In the genomic region with DNA sequence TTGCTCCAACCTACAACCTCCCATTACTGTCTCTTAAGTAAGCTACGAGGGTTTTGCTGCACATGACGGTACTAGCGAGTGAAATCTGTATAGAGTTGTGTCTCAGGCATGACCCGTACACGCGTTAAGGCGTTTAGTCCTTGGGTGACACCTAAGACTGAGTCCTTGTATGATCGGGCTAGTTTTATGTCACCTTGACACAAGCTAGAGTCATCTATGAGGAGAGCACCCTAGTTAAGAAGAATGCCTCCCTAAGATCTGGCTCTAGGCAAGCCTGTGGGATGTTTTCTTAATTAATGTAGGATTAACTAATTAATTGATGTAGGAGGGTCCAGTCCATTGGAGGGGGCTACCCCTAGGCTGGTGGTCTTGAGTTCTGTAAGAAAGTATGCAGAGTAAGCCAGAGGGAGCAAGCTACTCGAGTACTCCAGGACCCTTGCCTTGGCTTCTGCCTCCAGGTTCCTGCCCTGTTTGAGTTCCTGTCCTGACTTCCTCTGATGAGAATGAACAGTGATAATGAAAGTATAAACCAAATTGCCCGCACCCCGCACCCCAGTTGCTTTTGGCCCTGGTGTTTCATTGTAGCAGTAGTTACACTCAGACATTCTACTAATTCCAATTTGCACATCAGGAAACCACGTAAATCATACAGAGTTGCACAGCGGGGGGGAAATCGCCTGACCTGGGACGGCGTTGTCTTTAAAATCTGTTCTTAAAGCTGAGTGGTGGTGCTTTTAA, we compare ENCODE assay signal across 8 mouse cellular contexts. TPM values are rescaled to one million over a fixed set of nuclear protein-coding genes. Genes with fewer than 3 reads are reported as not detected.
DNase-seq lines count a peak whose midpoint lies in the region; ATAC-seq lines count a peak whose summit lies in the region.

No protein-coding gene starts in this region.

- H3K27me3 ChIP-seq in intestine, embryonic 15.5 days (replicated peaks), result no peaks in the 10 kb centered on the region
- no peaks in the 10 kb centered on the region for H3K27me3 ChIP-seq in liver, embryonic 16.5 days (ENCODE audit: control insufficient read depth, insufficient read depth, low read depth, low read length)
- H3K27me3 ChIP-seq in neural tube, embryonic 11.5 days (ENCODE audit: control insufficient read depth, insufficient read depth, low read length), result no peaks in the 10 kb centered on the region

- no peaks in the 10 kb centered on the region for H3K36me3 ChIP-seq in intestine, embryonic 15.5 days
- H3K36me3 ChIP-seq in liver, embryonic 16.5 days (ENCODE audit: control insufficient read depth, insufficient read depth), result no peaks in the 10 kb centered on the region
- H3K36me3 ChIP-seq in neural tube, embryonic 11.5 days (ENCODE audit: control insufficient read depth, insufficient read depth, low read length), result no peaks in the 10 kb centered on the region

- peak; percentile 67 for ATAC-seq in intestine, embryonic 15.5 days
- ATAC-seq in liver, embryonic 16.5 days (ENCODE audit: low read depth), result peak; percentile 7
- ATAC-seq in neural tube, embryonic 11.5 days (ENCODE audit: insufficient read depth, low FRiP score, low TSS enrichment), result peak; percentile 40

- peaks cover 7% of the 10 kb centered on the region for H3K4me1 ChIP-seq in intestine, embryonic 15.5 days (replicated peaks)
- peaks cover 18% of the 10 kb centered on the region for H3K4me1 ChIP-seq in liver, embryonic 16.5 days (ENCODE audit: control insufficient read depth, low read depth, low read length)
- H3K4me1 ChIP-seq in neural tube, embryonic 11.5 days (ENCODE audit: control insufficient read depth, insufficient read depth, low read length), result peaks cover 7% of the 10 kb centered on the region; the same call in 1 of the 2 replicates

- H3K4me2 ChIP-seq in intestine, embryonic 15.5 days (replicated peaks), result peak overlapping the region; percentile 68
- H3K4me2 ChIP-seq in liver, embryonic 16.5 days (ENCODE audit: low read depth, low read length), result peak overlapping the region; percentile 94
- peak overlapping the region; percentile 45 for H3K4me2 ChIP-seq in neural tube, embryonic 11.5 days (ENCODE audit: low read depth)

- H3K9me3 ChIP-seq in intestine, embryonic 15.5 days, result no peaks in the 10 kb centered on the region
- no peaks in the 10 kb centered on the region for H3K9me3 ChIP-seq in liver, embryonic 16.5 days (replicated peaks; ENCODE audit: control insufficient read depth, low read length)
- H3K9me3 ChIP-seq in neural tube, embryonic 11.5 days (ENCODE audit: control insufficient read depth, low read length), result no peaks in the 10 kb centered on the region

- peak; percentile 9 for DNase-seq in urinary bladder, postnatal 14 days (ENCODE audit: low spot score)
- no peak for DNase-seq in urinary bladder, adult 2 months (ENCODE audit: low spot score)
- DNase-seq in cerebellum, adult 8-10 months, result peak; percentile 33
- peak; percentile 13 for DNase-seq in forelimb bud, embryonic 11.5 days (ENCODE audit: low read depth, low spot score)
- peak; percentile 21 for DNase-seq in neural tube, embryonic 11.5 days (ENCODE audit: low spot score)
- no peak for DNase-seq in right cerebral cortex, adult 18-20 months

- WGBS in intestine, embryonic 15.5 days, result 14% methylated on average over 16 of the region's 16 CpGs
- WGBS in liver, embryonic 16.5 days (ENCODE audit: insufficient replicate concordance), result 6% methylated on average over 16 of the region's 16 CpGs
- WGBS in neural tube, embryonic 11.5 days, result 27% methylated on average over 16 of the region's 16 CpGs

- peak overlapping the region; percentile 42; the same call in 1 of the 2 replicates for H3K9ac ChIP-seq in intestine, embryonic 15.5 days
- peak overlapping the region; percentile 66 for H3K9ac ChIP-seq in liver, embryonic 16.5 days (ENCODE audit: low read depth, low read length)
- H3K9ac ChIP-seq in neural tube, embryonic 11.5 days (ENCODE audit: low read length), result peak overlapping the region; percentile 31; the same call in 1 of the 2 replicates

- H3K4me3 ChIP-seq in intestine, embryonic 15.5 days (replicated peaks), result peak overlapping the region; percentile 99
- H3K4me3 ChIP-seq in liver, embryonic 16.5 days (ENCODE audit: low read depth, low read length), result peak overlapping the region; percentile 82
- H3K4me3 ChIP-seq in neural tube, embryonic 11.5 days (ENCODE audit: low read depth, low read length), result peak overlapping the region; percentile 99

- no peak overlapping the region for H3K27ac ChIP-seq in intestine, embryonic 15.5 days
- H3K27ac ChIP-seq in liver, embryonic 16.5 days (ENCODE audit: low read length), result peak overlapping the region; percentile 44
- no peak overlapping the region for H3K27ac ChIP-seq in neural tube, embryonic 11.5 days (ENCODE audit: low read depth, low read length)

RNA-seq across cellular contexts. Expression of gene Bod1l, which starts 0.9 kb away (rescaled TPM):
- 9.9 and 11.8 TPM in 2 replicates for polyA plus RNA-seq in urinary bladder, adult 2 months (2012; rRNA removed)
- polyA plus RNA-seq in intestine, embryonic 15.5 days (2015; fragmentation: Nextera tagmentation; extraction: Ambion mirVana), result 19.1 and 20.2 TPM in 2 replicates
- 7.1 and 7.7 TPM in 2 replicates for polyA plus RNA-seq in liver, embryonic 16.5 days (2015; fragmentation: Nextera tagmentation; extraction: Ambion mirVana)
- 22.9 and 25.6 TPM in 2 replicates for polyA plus RNA-seq in neural tube, embryonic 11.5 days (2014; fragmentation: Nextera tagmentation; extraction: Ambion mirVana)

Comparison
In these comparisons a context has a peak if more than half of its experiments do, and no peak if none do; other contexts are left out.
1. DNase-seq: peak in urinary bladder, postnatal 14 days (single experiment), cerebellum, adult 8-10 months (single experiment), forelimb bud, embryonic 11.5 days (single experiment) and neural tube, embryonic 11.5 days (single experiment); none in urinary bladder, adult 2 months (single experiment) and right cerebral cortex, adult 18-20 months (single experiment).
2. ATAC-seq: peak in every context shown above with its lines; median percentile 67 in intestine, embryonic 15.5 days; 40 in neural tube, embryonic 11.5 days; 7 in liver, embryonic 16.5 days.
3. Peak in every context shown above with its lines, with median percentiles within 50 percentile points of each other: H3K4me2 ChIP-seq, H3K4me3 ChIP-seq and H3K9ac ChIP-seq.